Mouse (Mus musculus) brown adipose tissue, adult 24 weeks (tissue): ENCODE data around the gene Fasl. TPM values are rescaled to one million over a fixed set of nuclear protein-coding genes. Genes with fewer than 3 reads are reported as not detected.

Experiments
- H3K27ac ChIP-seq: fragments of 200-500 bp; replicated peaks from 2 replicates; pipeline ENCODE4 v1.5.1; 2012; ENCODE audit warnings: low read depth, mild to moderate bottlenecking, low read length
- H3K4me1 ChIP-seq: fragments of 200-500 bp; 2 replicates; pipeline ENCODE4 v1.6.1; 2012; ENCODE audit warnings: low read length, mixed read lengths; ENCODE audit not compliant: control insufficient read depth, insufficient read depth, insufficient read length
- H3K4me3 ChIP-seq: fragments of 200-500 bp; 2 replicates; pipeline ENCODE4 v1.5.1; 2012; ENCODE audit warnings: low read depth, mild to moderate bottlenecking, low read length, moderate library complexity; ENCODE audit not compliant: insufficient read depth
- polyA plus RNA-seq: library from polyadenylated mRNA; stranded (reverse); fragments of >200 nt; gene quantifications from 2 replicates; pipeline ENCODE4 v1.2.4, GENCODE M21; 2012; ENCODE audit not compliant: missing spikeins, insufficient read depth, insufficient read length

Fasl gene
- polyA plus RNA-seq, 1 experiment: not detected

GRCm38 (mm10) chr1:161742481-161743267, 45.6 kb downstream of the Fasl start:
- no peak overlapping the region for H3K27ac ChIP-seq

GRCm38 (mm10) chr1:161736848-161737247, 51.4 kb downstream of the Fasl start:
- H3K4me3 ChIP-seq: no peak overlapping the region
- H3K4me1 ChIP-seq: no peaks in the 10 kb centered on the region
- no peak overlapping the region for H3K27ac ChIP-seq

More at GRCm38 (mm10) chr1:161742481-161743267, 45.6 kb downstream of the Fasl start:
- H3K4me1 ChIP-seq: no peaks in the 10 kb centered on the region
- H3K4me3 ChIP-seq: no peak overlapping the region

GRCm38 (mm10) chr1:161736255-161736654, 52.0 kb downstream of the Fasl start:
- Histone ChIP-seq H3K4me1 (no peaks in the 10 kb centered on the region), H3K4me3 (no peak overlapping the region), H3K27ac (no peak overlapping the region)

- H3K4me3 ChIP-seq: 0 out of 2 replicates have a peak overlapping the region, but pooled peaks have one; percentile 44
- H3K4me1 ChIP-seq: no peaks in the 10 kb centered on the region
- H3K27ac ChIP-seq: no peak overlapping the region
These were observed 52.7 kb downstream of the Fasl start for GRCm38 (mm10) chr1:161735465-161736046.

GRCm38 (mm10) chr1:161734741-161735211, 53.5 kb downstream of the Fasl start:
- Histone ChIP-seq H3K4me1 (no peaks in the 10 kb centered on the region), H3K27ac (no peak overlapping the region), H3K4me3 (peak overlapping the region; percentile 44)

GRCm38 (mm10) chr1:161734314-161734713, 54.0 kb downstream of the Fasl start:
- H3K4me1 ChIP-seq: no peaks in the 10 kb centered on the region
- no peak overlapping the region for H3K27ac ChIP-seq
- H3K4me3 ChIP-seq: no peak overlapping the region

Other genes starting within 250 kb of the Fasl start
- 6.0 and 9.2 TPM in 2 replicates for gene Suco, start 88.2 kb upstream of the Fasl start, polyA plus RNA-seq
- gene Pigc, start 180.7 kb upstream of the Fasl start, polyA plus RNA-seq: 7.6 and 11.4 TPM in 2 replicates
- gene 4930558K02Rik, start 191.1 kb upstream of the Fasl start, polyA plus RNA-seq: not detected in 2 replicates